Mouse (Mus musculus) testis, adult 2 months (tissue): ENCODE results near the gene Traf7. TPM values are rescaled to one million over a fixed set of nuclear protein-coding genes. Genes with fewer than 3 reads are reported as not detected.

Experiments
- H3K27ac ChIP-seq: fragments of 200-500 bp; 2 replicates; pipeline ENCODE4 v1.5.1; 2012; ENCODE audit warnings: low read depth, low read length; ENCODE audit not compliant: control insufficient read depth, insufficient read depth
- H3K27me3 ChIP-seq: fragments of 200-500 bp; 2 replicates; pipeline ENCODE4 v1.6.1; 2012; ENCODE audit warnings: mild to moderate bottlenecking, low read length, moderate library complexity; ENCODE audit not compliant: control insufficient read depth, insufficient read depth
- H3K36me3 ChIP-seq: fragments of 200-500 bp; 2 replicates; pipeline ENCODE4 v1.6.1; 2012; ENCODE audit warnings: mild to moderate bottlenecking, low read length; ENCODE audit not compliant: control insufficient read depth, insufficient read depth
- H3K4me1 ChIP-seq: fragments of 200-500 bp; 2 replicates; pipeline ENCODE4 v1.6.1; 2012; ENCODE audit warnings: low read length; ENCODE audit not compliant: control insufficient read depth, insufficient read depth
- H3K4me3 ChIP-seq: fragments of 200-500 bp; 2 replicates; pipeline ENCODE4 v1.5.1; 2012; ENCODE audit warnings: low read depth, mild to moderate bottlenecking, low read length, moderate library complexity, mixed read lengths; ENCODE audit not compliant: control insufficient read depth
- CTCF ChIP-seq: fragments of 200-500 bp; IDR thresholded peaks from 2 replicates; pipeline ENCODE4 v1.5.1; 2012; ENCODE audit warnings: low read depth, mild to moderate bottlenecking, inconsistent platforms, low read length, moderate library complexity; ENCODE audit not compliant: control insufficient read depth, insufficient read depth, insufficient replicate concordance
- POLR2A ChIP-seq: fragments of 200-500 bp; IDR thresholded peaks from 2 replicates; pipeline ENCODE4 v1.6.1; 2012; ENCODE audit warnings: low read depth, mild to moderate bottlenecking, inconsistent platforms, low read length, moderate library complexity; ENCODE audit not compliant: control insufficient read depth
- polyA plus RNA-seq: library from polyadenylated mRNA; depleted of rRNA; stranded (reverse); fragments of >200 nt; gene quantifications from 2 replicates; pipeline ENCODE4 v1.2.3, GENCODE M21; 2012

Gene Traf7
- polyA plus RNA-seq, 1 experiment: 69.4 TPM

DNA sequence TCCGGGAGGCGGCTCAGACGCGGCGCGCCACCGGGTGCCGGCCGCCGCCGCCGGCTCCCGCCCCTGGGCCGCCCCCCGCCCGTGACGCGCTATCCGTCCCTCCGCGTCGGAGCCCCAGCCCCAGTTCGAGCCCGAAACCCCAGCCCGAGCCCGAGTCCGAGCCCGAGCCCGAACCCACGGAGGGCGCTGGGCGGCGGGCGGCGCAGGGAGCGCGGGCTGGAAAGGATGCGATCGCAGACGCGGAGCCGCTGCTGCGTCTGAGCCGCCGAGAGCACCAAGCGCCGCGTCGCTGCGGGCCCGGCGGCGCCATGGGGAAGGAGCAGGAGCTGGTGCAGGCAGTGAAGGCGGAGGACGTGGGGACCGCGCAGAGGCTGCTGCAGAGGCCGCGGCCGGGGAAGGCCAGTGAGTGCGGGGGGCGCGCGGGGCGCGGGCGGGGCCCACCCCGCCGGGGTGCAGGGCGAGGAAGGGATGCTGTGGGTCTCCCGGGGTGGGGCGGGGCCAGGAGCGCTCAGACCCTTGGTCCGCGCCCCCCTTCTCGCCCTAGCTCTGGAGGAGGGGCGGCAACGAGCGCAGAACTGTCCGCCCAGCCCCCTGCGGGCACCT lies 39.0 kb downstream of the Traf7 start:
- Histone ChIP-seq H3K4me3 (peak overlapping the region; percentile 88), H3K27ac (peak overlapping the region; percentile 37; the same call in 1 of the 2 replicates), H3K36me3 (no peaks in the 10 kb centered on the region), H3K27me3 (no peaks in the 10 kb centered on the region), H3K4me1 (peaks cover 8% of the 10 kb centered on the region)
- TF ChIP-seq CTCF (no peak), POLR2A (no peak)

DNA sequence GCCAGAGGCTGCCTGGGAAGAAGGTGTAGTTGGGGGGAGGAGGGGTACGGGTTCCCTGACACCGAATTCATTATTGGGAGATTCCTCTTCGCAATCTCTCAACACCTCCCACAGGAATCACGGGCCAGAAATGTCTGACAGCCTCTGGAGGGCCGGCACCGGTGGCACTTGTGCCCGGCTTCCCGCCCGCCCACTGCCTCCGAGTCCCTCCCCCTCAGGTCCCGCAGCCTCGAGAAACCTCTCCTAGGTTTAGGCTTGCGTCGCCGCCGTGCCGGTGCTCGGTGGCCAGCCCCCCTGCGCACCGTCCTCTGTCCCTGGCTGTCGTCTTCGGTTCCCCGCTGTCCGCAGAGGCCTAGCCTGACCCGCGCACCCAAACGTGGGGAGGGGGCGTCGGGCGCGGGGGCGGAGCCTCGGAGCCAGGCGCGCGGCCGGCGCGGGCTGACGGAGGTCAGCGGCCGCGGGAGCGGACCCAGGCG lies 39.5 kb downstream of the Traf7 start, which contains the start of gene Caskin1:
Gene Caskin1, plus strand, starts transcription at position 416 of the 476 bp plus-strand sequence.
- H3K27me3 ChIP-seq: no peaks in the 10 kb centered on the region
- H3K27ac ChIP-seq: peak within 1 kb of the TSS; percentile 37; the same call in 1 of the 2 replicates
- H3K36me3 ChIP-seq: no peaks in the 10 kb centered on the region
- TF ChIP-seq POLR2A: no peak; the same call in 1 of the 2 replicates
- TF ChIP-seq CTCF: no peak
- H3K4me1 ChIP-seq: peaks cover 8% of the 10 kb centered on the region
- peak within 1 kb of the TSS; percentile 88 for H3K4me3 ChIP-seq

DNA sequence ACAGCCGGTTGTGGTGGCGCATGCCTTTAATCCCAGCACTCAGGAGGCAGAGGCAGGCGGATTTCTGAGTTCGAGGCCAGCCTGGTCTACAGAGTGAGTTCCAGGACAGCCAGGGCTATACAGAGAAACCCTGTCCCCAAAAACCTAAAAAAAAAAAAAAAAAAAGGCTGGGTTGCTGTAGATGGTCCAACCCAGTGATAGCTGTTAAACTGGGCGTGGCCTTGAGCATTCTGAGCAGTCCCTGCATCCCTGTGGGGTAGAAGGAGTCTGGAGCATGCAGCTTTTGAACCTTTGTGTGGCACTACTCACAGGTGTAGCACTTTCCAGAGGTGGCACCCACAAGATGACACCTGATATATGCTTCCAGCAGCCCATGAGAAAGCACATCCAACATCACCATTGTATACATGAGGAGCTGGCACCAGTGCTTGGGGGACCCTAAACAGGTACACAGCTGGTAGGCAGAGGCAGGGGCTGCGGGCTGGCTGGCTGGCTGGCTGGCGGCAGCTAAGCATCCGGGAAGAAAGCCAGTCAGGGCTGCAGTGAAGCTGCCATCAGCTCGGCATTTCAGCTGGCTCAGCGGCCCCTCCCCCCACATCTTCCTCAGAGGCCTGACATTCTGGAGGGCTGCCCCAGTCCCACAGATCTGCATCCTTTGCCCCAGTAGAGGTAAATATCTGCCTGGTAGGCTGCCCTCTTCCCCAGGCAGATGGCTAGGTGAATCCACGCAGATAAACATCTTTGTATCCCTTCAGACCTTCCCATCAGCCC lies 42.5 kb downstream of the Traf7 start:
- Histone ChIP-seq H3K27ac (no peak overlapping the region), H3K27me3 (no peaks in the 10 kb centered on the region), H3K36me3 (no peaks in the 10 kb centered on the region), H3K4me1 (peaks cover 9% of the 10 kb centered on the region), H3K4me3 (no peak overlapping the region)
- TF ChIP-seq POLR2A: no peak

DNA sequence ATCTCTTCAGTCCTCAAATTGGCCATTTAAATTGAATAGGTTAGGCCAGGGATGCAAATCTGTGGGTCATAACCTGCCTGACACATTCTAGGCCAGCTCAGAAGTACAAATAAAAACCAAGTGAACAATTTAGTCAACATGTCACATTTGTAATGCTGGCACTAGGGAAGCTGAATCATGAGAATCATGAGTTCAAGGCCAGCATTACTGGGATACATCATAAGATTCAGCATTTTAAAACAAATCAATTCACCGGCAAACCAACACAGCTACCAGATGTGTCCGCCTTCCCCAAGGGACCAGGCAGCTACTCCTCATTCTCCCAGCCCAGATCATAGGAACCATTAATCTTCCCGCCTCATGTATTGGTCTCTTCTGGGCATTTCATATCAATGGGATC lies 44.2 kb downstream of the Traf7 start:
- TF ChIP-seq CTCF: no peak
- TF ChIP-seq POLR2A: no peak
- Histone ChIP-seq H3K4me3 (no peak overlapping the region), H3K36me3 (no peaks in the 10 kb centered on the region), H3K27ac (no peak overlapping the region), H3K27me3 (no peaks in the 10 kb centered on the region), H3K4me1 (peaks cover 7% of the 10 kb centered on the region)

DNA sequence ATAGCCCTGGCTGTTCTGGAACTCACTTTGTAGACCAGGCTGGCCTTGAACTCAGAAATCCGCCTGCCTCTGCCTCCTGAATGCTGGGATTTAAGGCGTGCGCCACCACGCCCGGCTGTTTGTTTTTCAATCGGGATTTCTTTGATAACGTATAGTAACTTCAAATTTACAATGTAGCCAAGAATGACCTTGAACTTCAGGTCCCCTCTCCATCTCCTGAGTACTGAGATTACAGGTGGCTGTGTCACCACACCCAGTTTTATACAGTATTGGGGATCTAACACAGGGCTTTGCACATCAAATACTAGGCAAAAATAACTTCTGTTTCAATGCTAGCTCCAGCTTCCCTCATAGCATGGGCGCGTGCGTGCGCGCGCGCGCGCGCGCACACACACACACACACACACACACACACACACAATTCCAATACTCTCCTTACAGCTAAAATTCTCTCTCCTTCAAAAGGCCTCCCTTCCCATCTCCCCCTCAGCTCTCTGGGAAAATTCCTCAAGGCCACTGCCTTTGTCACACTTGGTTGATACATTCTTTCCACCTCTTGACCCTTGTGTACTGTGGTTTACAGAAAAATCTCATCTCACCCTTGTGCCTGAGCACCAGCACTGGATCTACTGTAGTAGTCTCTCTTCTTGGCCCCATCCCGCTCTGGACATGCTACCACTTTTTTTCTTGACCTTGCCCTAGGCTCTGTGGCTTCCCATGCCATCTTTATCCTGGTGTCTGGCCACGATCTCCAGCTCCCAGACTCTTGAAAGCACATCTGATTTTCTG lies 46.5 kb downstream of the Traf7 start:
- H3K27me3 ChIP-seq: no peaks in the 10 kb centered on the region
- no peak for TF ChIP-seq CTCF
- H3K4me3 ChIP-seq: no peak overlapping the region
- H3K27ac ChIP-seq: no peak overlapping the region
- H3K36me3 ChIP-seq: no peaks in the 10 kb centered on the region
- H3K4me1 ChIP-seq: peaks cover 16% of the 10 kb centered on the region

DNA sequence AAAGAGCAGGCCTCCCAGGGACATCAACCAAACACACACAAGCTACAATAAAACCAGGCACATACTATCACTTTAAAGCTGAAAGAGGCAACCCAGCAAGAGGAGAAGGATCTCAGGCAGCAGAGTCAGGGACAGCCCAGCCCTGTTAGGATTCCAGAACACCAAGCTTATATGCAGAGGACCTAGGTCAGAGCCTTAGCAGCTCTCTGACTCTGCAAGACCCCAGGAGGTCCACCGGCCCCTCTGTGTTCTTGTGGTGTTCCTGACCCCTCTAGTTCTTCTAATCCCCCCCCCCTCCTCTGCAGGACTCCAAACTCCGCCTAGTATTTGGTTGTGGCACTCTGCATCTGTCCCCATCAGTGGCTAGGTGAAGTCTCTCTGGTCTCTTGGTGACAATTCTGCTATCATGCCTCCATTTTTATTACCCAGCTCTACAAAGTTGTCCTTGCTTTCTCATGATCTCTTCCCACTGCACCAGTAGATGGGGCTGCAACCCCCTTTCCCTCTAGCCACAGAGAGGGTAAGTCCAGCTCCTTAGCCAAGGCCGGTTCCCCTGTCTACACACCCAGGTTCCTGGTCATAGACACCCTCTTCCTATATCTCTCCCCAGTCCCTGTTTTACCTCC lies 47.4 kb downstream of the Traf7 start:
- H3K4me3 ChIP-seq: no peak overlapping the region
- peaks cover 13% of the 10 kb centered on the region for H3K4me1 ChIP-seq
- TF ChIP-seq POLR2A (no peak), CTCF (no peak)
- H3K27me3 ChIP-seq: no peaks in the 10 kb centered on the region
- H3K36me3 ChIP-seq: no peaks in the 10 kb centered on the region
- H3K27ac ChIP-seq: no peak overlapping the region; the same call in 1 of the 2 replicates
